Mouse (Mus musculus) heart, adult 2 months (tissue): ENCODE data around the gene Fzd7.

Source experiments
- CTCF ChIP-seq: fragments of 200-600 bp; IDR thresholded peaks from 2 replicates; pipeline ENCODE4 v1.8.1; 2022; ENCODE audit warnings: antibody characterized with exemption, mild to moderate bottlenecking, moderate library complexity
- EP300 ChIP-seq: fragments of 200-500 bp; IDR thresholded peaks from 2 replicates; pipeline ENCODE4 v1.6.1; 2011; ENCODE audit warnings: low read depth, low read length, control low read depth; ENCODE audit not compliant: insufficient read depth
- POLR2A ChIP-seq: fragments of 200-500 bp; IDR thresholded peaks from 2 replicates; pipeline ENCODE4 v1.6.1; 2011; ENCODE audit warnings: mild to moderate bottlenecking, low read depth, low read length, control low read depth; ENCODE audit not compliant: insufficient read depth

GRCm38 (mm10) chr1:59482331-59482695 is at the start of gene Fzd7:
- TF ChIP-seq CTCF (peak; percentile 1; the same call in 1 of the 2 replicates), POLR2A (no peak), EP300 (no peak)
